Mouse (Mus musculus): ENCODE data around the gene Heatr3.

GRCm38 (mm10) chr8:88184914-88185313, 47.3 kb downstream of the Heatr3 start:
- TF ChIP-seq EP300 (IDR thresholded peaks at IDR 0.05; ENCODE audit: insufficient read depth, low read depth, low read length) (no peak), CTCF (IDR thresholded peaks at IDR 0.05) (no peak), POLR2A (IDR thresholded peaks at IDR 0.05; ENCODE audit: insufficient read depth, low read depth, low read length) (no peak)

Measured in heart, adult 2 months (tissue).